Mouse (Mus musculus) layer of hippocampus, adult 18-20 months (tissue): ENCODE measurements at regions not wholly inside any gene's neighbourhood (a gene's known extent, or its start where the extent isn't known, plus 50 kb on each side); places are given as distances from the start of the nearest gene placed in this dataset.
A peak's percentile ranks its signal among the peaks of the same experiment; 100 is the strongest.

Source experiments
- DNase-seq, 2 experiments: peaks; one replicate each; pipeline ENCODE4 v3.0.0; 2022; ENCODE audit warnings: low spot score in 2 of 2

DNA sequence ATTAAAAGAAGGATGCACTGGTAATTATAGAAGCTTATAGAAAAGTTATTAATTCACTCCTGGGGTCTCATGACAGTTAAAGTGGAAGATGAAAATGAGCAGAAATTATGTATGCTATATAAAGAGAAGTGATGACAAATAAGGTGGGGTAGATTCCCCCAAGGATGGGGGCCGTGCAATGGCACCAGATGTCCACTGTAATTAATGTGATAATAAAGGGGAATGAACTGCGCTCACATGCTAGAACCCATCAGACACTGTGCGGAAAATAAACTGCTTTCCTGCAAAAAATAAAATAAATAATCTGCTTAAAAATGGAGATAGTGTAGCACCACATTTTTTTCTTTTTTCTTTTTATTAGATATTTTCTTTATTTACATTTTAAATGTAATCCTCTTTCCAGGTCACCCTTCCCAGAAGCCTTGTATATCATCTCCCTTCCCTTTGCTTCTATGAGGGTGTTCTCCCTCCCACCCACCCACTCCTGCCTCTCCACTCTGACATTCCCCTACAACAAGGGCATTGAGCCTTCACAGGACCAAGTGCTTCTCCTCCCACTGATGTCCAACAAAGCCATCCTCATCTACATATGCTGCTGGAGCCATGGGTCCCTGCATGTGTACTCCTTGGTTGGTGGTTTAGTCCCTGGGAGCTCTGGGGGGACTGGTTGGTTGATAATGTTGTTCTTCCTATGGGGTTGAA is 934.0 kb upstream of the Pcdh20 start:
- no peak for DNase-seq

DNA sequence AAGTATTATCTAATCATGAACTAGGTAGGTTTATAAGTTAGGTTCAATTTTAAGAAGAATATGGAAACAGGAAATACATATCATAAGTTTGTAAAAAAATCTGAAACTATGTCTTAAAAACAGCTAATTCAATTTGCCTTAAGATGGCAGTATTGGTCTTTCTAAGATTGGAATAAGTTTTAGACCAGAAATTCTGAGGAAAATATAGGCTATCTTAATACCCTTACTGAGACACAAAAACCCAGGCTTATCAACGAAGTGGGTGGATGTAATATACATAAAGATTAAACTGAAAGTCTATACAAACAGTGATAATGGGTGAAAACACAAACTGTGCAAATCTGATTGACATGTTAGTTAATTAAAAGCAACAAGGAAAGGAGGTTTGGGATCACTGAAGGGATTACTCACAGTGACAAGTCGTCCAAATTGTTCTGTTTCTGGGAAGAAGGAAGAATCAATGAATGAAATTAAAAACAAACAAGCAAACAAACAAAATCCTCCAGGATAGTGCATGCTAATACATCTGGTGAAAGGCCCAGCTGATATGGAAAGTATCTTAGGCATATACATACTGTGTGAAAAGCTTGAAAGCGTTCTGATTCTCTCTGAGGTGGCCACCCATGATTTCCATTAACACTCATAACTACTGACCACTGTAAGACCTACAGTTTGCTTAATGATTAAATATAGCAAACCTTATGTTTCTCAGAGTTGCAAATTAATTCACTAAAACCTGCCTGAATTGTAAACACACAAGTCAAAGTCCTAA is 931.6 kb upstream of the Pcdh20 start:
- no peak for DNase-seq

GRCm38 (mm10) chr14:89357050-89357749 is 886.0 kb upstream of the Pcdh20 start:
- peak in 1 of 2 experiments; percentile 20 for DNase-seq

DNA sequence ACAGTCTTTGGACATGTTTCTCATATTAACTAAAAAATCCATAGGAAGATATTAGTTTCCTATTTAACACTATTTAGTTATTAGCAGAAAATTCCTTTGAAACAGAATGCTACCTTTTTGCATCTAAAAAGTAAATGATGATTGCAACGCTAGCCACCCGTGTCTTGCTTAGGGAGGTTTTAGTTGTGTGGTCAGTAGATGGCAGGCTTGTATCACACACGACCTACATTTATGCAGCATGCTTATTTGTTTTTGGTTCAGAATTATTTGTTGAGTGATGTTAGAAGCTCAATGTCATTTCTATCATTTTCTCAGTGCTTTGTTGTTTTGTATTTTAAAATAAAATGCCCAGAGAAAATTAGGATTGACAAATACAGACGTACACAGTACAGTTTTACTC is 876.8 kb upstream of the Pcdh20 start:
- DNase-seq: peak in 1 of 2 experiments; percentile 19

DNA sequence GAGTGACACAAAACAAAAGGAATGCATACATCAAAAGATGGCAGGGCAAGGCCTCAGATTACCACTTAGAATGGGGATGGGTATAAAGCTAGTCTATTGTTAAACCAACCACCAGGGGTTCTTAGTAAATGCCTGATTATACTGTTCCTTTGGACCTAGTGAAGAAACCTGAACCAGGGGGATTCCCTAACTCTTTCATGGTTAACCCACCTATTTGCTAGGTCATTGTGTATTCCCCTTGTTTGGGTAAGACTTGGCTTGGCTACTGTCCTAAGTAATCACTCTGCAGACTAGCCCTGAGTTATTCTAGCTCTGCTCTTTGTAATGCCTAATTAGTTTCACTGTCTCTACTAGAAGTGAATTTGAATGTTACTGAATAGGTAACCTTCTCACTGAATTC is 853.9 kb upstream of the Pcdh20 start:
- DNase-seq: no peak

DNA sequence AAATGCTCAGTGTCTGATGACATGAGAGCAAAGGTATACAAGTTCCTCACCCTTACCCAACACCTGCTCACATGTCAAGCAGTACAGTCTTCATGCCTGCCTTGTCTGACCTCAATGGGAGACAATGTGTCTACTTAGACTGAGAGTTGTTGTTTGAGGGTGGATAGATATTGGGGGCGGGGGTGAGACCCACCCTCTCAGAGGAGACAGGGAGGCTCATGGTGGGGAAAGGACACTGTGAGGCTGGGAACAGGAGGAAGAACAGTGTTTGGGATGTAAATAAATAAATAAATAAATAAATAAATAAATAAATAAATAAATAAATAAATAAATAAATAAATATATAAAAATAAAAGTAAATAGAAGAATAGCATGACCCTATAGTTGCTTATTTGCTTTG is 837.3 kb upstream of the Pcdh20 start:
- no peak for DNase-seq
